Mouse (Mus musculus): ENCODE data around the gene Shprh.
A peak's percentile ranks its signal among the peaks of the same experiment; 100 is the strongest.
"Not testable (repeated sequence)": the region's sequence is repeated elsewhere in the genome, so short reads cannot be mapped to it uniquely, and the experiment has no call there.

The Shprh gene

GRCm38 (mm10) chr10:11148884-11149741 lies at the start of gene Shprh:
Gene Shprh (plus strand): TSS chr10:11149427.
- DNase-seq (ENCODE audit: low read depth, low spot score) = peak; percentile 99

- DNase-seq (ENCODE audit: low read depth, low spot score) = no peak
Measured at GRCm38 (mm10) chr10:11121781-11122180, 27.4 kb upstream of the Shprh start.

- no peak for DNase-seq (ENCODE audit: low read depth, low spot score)
Measured at GRCm38 (mm10) chr10:11145580-11145979, 3.6 kb upstream of the Shprh start.

GRCm38 (mm10) chr10:11148446-11148845 lies 781 bp upstream of the Shprh start:
- no peak for DNase-seq (ENCODE audit: low read depth, low spot score)

- DNase-seq (ENCODE audit: low read depth, low spot score) = peak; percentile 73
Measured at GRCm38 (mm10) chr10:11149742-11150125, 507 bp downstream of the Shprh start.

- no peak for DNase-seq (ENCODE audit: low read depth, low spot score)
Measured at GRCm38 (mm10) chr10:11151644-11152043, 2.4 kb downstream of the Shprh start.

- DNase-seq (ENCODE audit: low read depth, low spot score) = peak; percentile 45
Measured at GRCm38 (mm10) chr10:11157039-11157438, 7.8 kb downstream of the Shprh start.

GRCm38 (mm10) chr10:11164537-11164936 lies 15.3 kb downstream of the Shprh start:
- DNase-seq (ENCODE audit: low read depth, low spot score) = no peak

GRCm38 (mm10) chr10:11170252-11170651 lies 21.0 kb downstream of the Shprh start:
- DNase-seq (ENCODE audit: low read depth, low spot score) = no peak

GRCm38 (mm10) chr10:11171615-11172014 lies 22.4 kb downstream of the Shprh start:
- no peak for DNase-seq (ENCODE audit: low read depth, low spot score)

- no peak for DNase-seq (ENCODE audit: low read depth, low spot score)
Measured at GRCm38 (mm10) chr10:11172519-11172918, 23.3 kb downstream of the Shprh start.

GRCm38 (mm10) chr10:11175801-11176482 lies 26.7 kb downstream of the Shprh start:
- DNase-seq (ENCODE audit: low read depth, low spot score) = no peak

- DNase-seq (ENCODE audit: low read depth, low spot score) = no peak
Measured at GRCm38 (mm10) chr10:11180077-11180476, 30.9 kb downstream of the Shprh start.

- no peak for DNase-seq (ENCODE audit: low read depth, low spot score)
Measured at GRCm38 (mm10) chr10:11197341-11197740, 48.1 kb downstream of the Shprh start.

GRCm38 (mm10) chr10:11198346-11198745 lies 49.1 kb downstream of the Shprh start:
- no peak for DNase-seq (ENCODE audit: low read depth, low spot score)

GRCm38 (mm10) chr10:11199980-11200379 lies 50.8 kb downstream of the Shprh start:
- peak; percentile 33 for DNase-seq (ENCODE audit: low read depth, low spot score)

GRCm38 (mm10) chr10:11205883-11206282 lies 56.7 kb downstream of the Shprh start:
- DNase-seq (ENCODE audit: low read depth, low spot score) = not testable (repeated sequence)

- DNase-seq (ENCODE audit: low read depth, low spot score) = no peak
Measured at GRCm38 (mm10) chr10:11208670-11209069, 59.4 kb downstream of the Shprh start.

- no peak for DNase-seq (ENCODE audit: low read depth, low spot score)
Measured at GRCm38 (mm10) chr10:11212003-11212402, 62.8 kb downstream of the Shprh start.

GRCm38 (mm10) chr10:11226442-11226841 lies 77.2 kb downstream of the Shprh start:
- no peak for DNase-seq (ENCODE audit: low read depth, low spot score)

- DNase-seq (ENCODE audit: low read depth, low spot score) = peak; percentile 85
Measured at GRCm38 (mm10) chr10:11229545-11230178, 80.4 kb downstream of the Shprh start.

- DNase-seq (ENCODE audit: low read depth, low spot score) = no peak
Measured at GRCm38 (mm10) chr10:11233208-11233607, 84.0 kb downstream of the Shprh start.

All from R1 (cell line).